Mouse (Mus musculus) macrophage (primary cell): ENCODE results near the gene Ap4e1. TPM values are rescaled to one million over a fixed set of nuclear protein-coding genes. Genes with fewer than 3 reads are reported as not detected.

Source experiments
- H3K27ac ChIP-seq: fragments of 350-480 bp; formaldehyde crosslinking; 2 replicates; pipeline ENCODE4 v1.9.0; 2021
- H3K36me3 ChIP-seq: fragments of 350-480 bp; formaldehyde crosslinking; 2 replicates; pipeline ENCODE4 v1.9.0; 2021; ENCODE audit errors: inconsistent target
- H3K4me3 ChIP-seq: fragments of 350-480 bp; formaldehyde crosslinking; 2 replicates; pipeline ENCODE4 v1.9.0; 2021; ENCODE audit errors: inconsistent target
- H3K79me2 ChIP-seq: fragments of 350-480 bp; formaldehyde crosslinking; 2 replicates; pipeline ENCODE4 v1.9.0; 2021; ENCODE audit errors: inconsistent target
- WGBS: methylation state at CpG from one replicate; pipeline ENCODE4 v1.1.7; 2026; ENCODE audit warnings: inconsistent platforms; ENCODE audit not compliant: missing documents; 5-methylcytosine and 5-hydroxymethylcytosine counted together
- polyA plus RNA-seq: library from polyadenylated mRNA; stranded (reverse); fragments of 250-400 nt; gene quantifications from 3 replicates; pipeline ENCODE4 v1.2.4, GENCODE M21; 2018; ENCODE audit warnings: inconsistent platforms
- total RNA-seq, 78 experiments: library from RNA; depleted of rRNA; stranded (reverse); fragments of 250-400 nt; gene quantifications; 1 replicate in 9 of 78; 2 replicates in 24 of 78; 3 replicates in 43 of 78; 4 replicates in 2 of 78; pipeline ENCODE4 v1.2.4; 2018; ENCODE audit warnings: inconsistent platforms in 56 of 78

The Ap4e1 gene
- total RNA-seq (2018; cell fraction: chromatin; rRNA removed), result 100 to 1,000 TPM in 1 of 26 experiments, 10 to 100 TPM in 25; 33.1 to 140 (median 71.4) TPM
- total RNA-seq (2018; cell fraction: cytosol; rRNA removed), result 10 to 100 TPM in 11 of 26 experiments, 1 to 10 TPM in 15; 5.9 to 14.0 (median 9.4) TPM
- total RNA-seq (2018; cell fraction: nucleus; rRNA removed), result 10 to 100 TPM; 18.3 to 77.4 (median 38.7) TPM
- polyA plus RNA-seq, result 6.6 to 8.9 TPM (median 8.1 TPM) in 3 replicates

- H3K79me2 ChIP-seq, result peaks cover 25% of the 10 kb centered on the region
- under 1% methylated on average over 40 of the region's 40 CpGs for WGBS
- H3K36me3 ChIP-seq, result peaks cover 16% of the 10 kb centered on the region
- H3K4me3 ChIP-seq, result peak within 1 kb of the TSS; percentile 73
- peak within 1 kb of the TSS; percentile 45 for H3K27ac ChIP-seq
These were observed at the start of gene Ap4e1 for GRCm38 (mm10) chr2:127008469-127008998. Gene Ap4e1 (plus strand): TSS chr2:127008717.

- Histone ChIP-seq H3K36me3 (no peaks in the 10 kb centered on the region), H3K27ac (no peak overlapping the region), H3K4me3 (no peak overlapping the region), H3K79me2 (no peaks in the 10 kb centered on the region)
- WGBS, result 100% methylated on average over 2 of the region's 2 CpGs
These were observed 46.8 kb upstream of the Ap4e1 start for GRCm38 (mm10) chr2:126961696-126962095.

- 91% methylated on average over 6 of the region's 6 CpGs for WGBS
- Histone ChIP-seq H3K27ac (no peak overlapping the region), H3K36me3 (no peaks in the 10 kb centered on the region), H3K79me2 (no peaks in the 10 kb centered on the region), H3K4me3 (no peak overlapping the region)
These were observed 31.1 kb upstream of the Ap4e1 start for GRCm38 (mm10) chr2:126977428-126977827.

GRCm38 (mm10) chr2:126983221-126983620, 25.3 kb upstream of the Ap4e1 start:
- H3K4me3 ChIP-seq, result no peak overlapping the region
- WGBS, result 83% methylated on average over 4 of the region's 4 CpGs
- no peaks in the 10 kb centered on the region for H3K36me3 ChIP-seq
- H3K27ac ChIP-seq, result no peak overlapping the region
- no peaks in the 10 kb centered on the region for H3K79me2 ChIP-seq

GRCm38 (mm10) chr2:126989919-126990318, 18.6 kb upstream of the Ap4e1 start:
- 90% methylated on average over 6 of the region's 6 CpGs for WGBS
- H3K36me3 ChIP-seq, result no peaks in the 10 kb centered on the region
- H3K4me3 ChIP-seq, result no peak overlapping the region
- no peak overlapping the region for H3K27ac ChIP-seq
- no peaks in the 10 kb centered on the region for H3K79me2 ChIP-seq

GRCm38 (mm10) chr2:126992742-126993141, 15.8 kb upstream of the Ap4e1 start:
- H3K79me2 ChIP-seq, result no peaks in the 10 kb centered on the region
- no peak overlapping the region for H3K27ac ChIP-seq
- 88% methylated on average over 11 of the region's 12 CpGs for WGBS
- H3K4me3 ChIP-seq, result no peak overlapping the region
- no peaks in the 10 kb centered on the region for H3K36me3 ChIP-seq

- WGBS, result 94% methylated on average over 6 of the region's 6 CpGs
- Histone ChIP-seq H3K4me3 (no peak overlapping the region), H3K79me2 (no peaks in the 10 kb centered on the region), H3K36me3 (no peaks in the 10 kb centered on the region), H3K27ac (no peak overlapping the region)
These were observed 13.9 kb upstream of the Ap4e1 start for GRCm38 (mm10) chr2:126994384-126995166.

GRCm38 (mm10) chr2:126996737-126997136, 11.8 kb upstream of the Ap4e1 start:
- WGBS, result 4% methylated on average over 5 of the region's 5 CpGs

GRCm38 (mm10) chr2:126998219-126998618, 10.3 kb upstream of the Ap4e1 start:
- Histone ChIP-seq H3K4me3 (no peak overlapping the region), H3K27ac (no peak overlapping the region), H3K79me2 (no peaks in the 10 kb centered on the region), H3K36me3 (no peaks in the 10 kb centered on the region)
- WGBS, result 86% methylated on average over 7 of the region's 7 CpGs

More at GRCm38 (mm10) chr2:126996737-126997136, 11.8 kb upstream of the Ap4e1 start:
- Histone ChIP-seq H3K4me3 (no peak overlapping the region), H3K79me2 (no peaks in the 10 kb centered on the region), H3K27ac (no peak overlapping the region), H3K36me3 (no peaks in the 10 kb centered on the region)

GRCm38 (mm10) chr2:127000406-127001324, 7.9 kb upstream of the Ap4e1 start:
- Histone ChIP-seq H3K27ac (no peak overlapping the region), H3K36me3 (no peaks in the 10 kb centered on the region), H3K79me2 (no peaks in the 10 kb centered on the region), H3K4me3 (no peak overlapping the region)
- WGBS, result 90% methylated on average over 7 of the region's 8 CpGs

- WGBS, result 93% methylated on average over 7 of the region's 7 CpGs
These were observed 4.5 kb upstream of the Ap4e1 start for GRCm38 (mm10) chr2:127004046-127004445.

GRCm38 (mm10) chr2:127006634-127007370, 1.7 kb upstream of the Ap4e1 start:
- 25% methylated on average over 12 of the region's 12 CpGs for WGBS
- H3K4me3 ChIP-seq, result peak overlapping the region; percentile 31
- no peak overlapping the region for H3K27ac ChIP-seq
- H3K79me2 ChIP-seq, result peaks cover 25% of the 10 kb centered on the region
- peaks cover 4% of the 10 kb centered on the region; the same call in 1 of the 2 replicates for H3K36me3 ChIP-seq

More at GRCm38 (mm10) chr2:127004046-127004445, 4.5 kb upstream of the Ap4e1 start:
- H3K36me3 ChIP-seq, result no peaks in the 10 kb centered on the region
- H3K27ac ChIP-seq, result no peak overlapping the region
- peaks cover 3% of the 10 kb centered on the region for H3K79me2 ChIP-seq
- H3K4me3 ChIP-seq, result no peak overlapping the region

- 89% methylated on average over 5 of the region's 5 CpGs for WGBS
- Histone ChIP-seq H3K27ac (no peak overlapping the region), H3K4me3 (no peak overlapping the region), H3K79me2 (peaks cover 25% of the 10 kb centered on the region), H3K36me3 (peaks cover 9% of the 10 kb centered on the region)
These were observed 1.0 kb upstream of the Ap4e1 start for GRCm38 (mm10) chr2:127007509-127007908.
